Mouse (Mus musculus): ENCODE data around the gene Kcnq5. TPM values are rescaled to one million over a fixed set of nuclear protein-coding genes. Genes with fewer than 3 reads are reported as not detected.

Kcnq5 gene
- total and polyA plus RNA-seq, 3 experiments: not detected

- Histone ChIP-seq H3K79me2 (ENCODE audit: control insufficient read depth, insufficient read depth, low read length, poor library complexity) (no peaks in the 10 kb centered on the region), H3K4me1 (ENCODE audit: control insufficient read depth in 1 of 2, insufficient read depth in 2 of 2, low read length in 2 of 2) (no peaks in the 10 kb centered on the region), H3K9ac (ENCODE audit: control insufficient read depth, low read depth, low read length, poor library complexity, severe bottlenecking) (no peak overlapping the region), H3K27ac (ENCODE audit: control insufficient read depth, low read depth, low read length) (no peak overlapping the region), H3K4me3 (ENCODE audit: control insufficient read depth in 1 of 2, insufficient read depth in 1 of 2, low read depth in 2 of 2, low read length in 2 of 2) (no peak overlapping the region), H3K36me3 (ENCODE audit: control insufficient read depth in 1 of 2, insufficient read depth in 2 of 2, low read length in 2 of 2) (no peaks in the 10 kb centered on the region), H3K27me3 (ENCODE audit: control insufficient read depth in 1 of 2, insufficient read depth in 2 of 2, low read length in 2 of 2) (no peaks in the 10 kb centered on the region), H3K9me3 (replicated peaks; ENCODE audit: insufficient read depth, low read length) (no peaks in the 10 kb centered on the region)
- TF ChIP-seq KAT2A (conservative IDR thresholded peaks at IDR 0.05; ENCODE audit: low read depth, low read length) (no peak), MYC (IDR thresholded peaks at IDR 0.05; ENCODE audit: low read depth, low read length) (no peak), ZC3H11A (IDR thresholded peaks at IDR 0.05; ENCODE audit: low read depth, low read length) (no peak), RCOR1 (IDR thresholded peaks at IDR 0.05; ENCODE audit: low read depth, low read length) (no peak), TCF12 (IDR thresholded peaks at IDR 0.05; ENCODE audit: low read depth, low read length) (no peak), CHD2 (IDR thresholded peaks at IDR 0.05; ENCODE audit: low read length) (no peak), ELF1 (IDR thresholded peaks at IDR 0.05; ENCODE audit: low read depth, low read length) (no peak), BHLHE40 (IDR thresholded peaks at IDR 0.05; ENCODE audit: borderline replicate concordance, low read depth, low read length) (no peak), POLR2A (IDR thresholded peaks at IDR 0.05; ENCODE audit: control insufficient read depth in 1 of 2, insufficient read depth in 1 of 2, low read depth in 1 of 2, low read length in 2 of 2, poor library complexity in 1 of 2) (no peak), JUND (IDR thresholded peaks at IDR 0.05; ENCODE audit: low read depth, low read length) (no peak), MAZ (IDR thresholded peaks at IDR 0.05; ENCODE audit: low read depth, low read length) (no peak), CHD1 (IDR thresholded peaks at IDR 0.05; ENCODE audit: low read depth, low read length) (no peak), GABPA (IDR thresholded peaks at IDR 0.05; ENCODE audit: low read depth, low read length) (no peak), SMC3 (IDR thresholded peaks at IDR 0.05; ENCODE audit: low read depth, low read length) (no peak), UBTF (IDR thresholded peaks at IDR 0.05; ENCODE audit: borderline replicate concordance, insufficient read depth, low read depth, low read length) (no peak), E2F4 (IDR thresholded peaks at IDR 0.05; ENCODE audit: borderline replicate concordance, low read depth, low read length) (no peak), NRF1 (IDR thresholded peaks at IDR 0.05; ENCODE audit: insufficient read depth, low read depth, low read length, poor library complexity, severe bottlenecking) (no peak), POLR2AphosphoS5 (IDR thresholded peaks at IDR 0.05; ENCODE audit: borderline replicate concordance, low read depth, low read length) (no peak)
- DNase-seq (ENCODE audit: low read depth, low spot score): no peak
Observed at GRCm38 (mm10) chr1:21883747-21884146, 78.0 kb downstream of the Kcnq5 start.

GRCm38 (mm10) chr1:21870889-21871288, 90.9 kb downstream of the Kcnq5 start:
- no peaks in the 10 kb centered on the region for H3K9me3 ChIP-seq (replicated peaks; ENCODE audit: insufficient read depth, low read length)
- H3K27ac ChIP-seq (ENCODE audit: control insufficient read depth, low read depth, low read length): no peak overlapping the region
- no peak overlapping the region for H3K4me3 ChIP-seq (ENCODE audit: control insufficient read depth in 1 of 2, insufficient read depth in 1 of 2, low read depth in 2 of 2, low read length in 2 of 2)
- H3K27me3 ChIP-seq (ENCODE audit: control insufficient read depth in 1 of 2, insufficient read depth in 2 of 2, low read length in 2 of 2): no peaks in the 10 kb centered on the region
- DNase-seq (ENCODE audit: low read depth, low spot score): no peak
- no peaks in the 10 kb centered on the region for H3K79me2 ChIP-seq (ENCODE audit: control insufficient read depth, insufficient read depth, low read length, poor library complexity)
- H3K36me3 ChIP-seq (ENCODE audit: control insufficient read depth in 1 of 2, insufficient read depth in 2 of 2, low read length in 2 of 2): no peaks in the 10 kb centered on the region
- no peak for TF ChIP-seq EP300 (IDR thresholded peaks at IDR 0.05; ENCODE audit: low read depth in 1 of 2, low read length in 2 of 2)
- TF ChIP-seq USF1 (IDR thresholded peaks at IDR 0.05; ENCODE audit: low read depth, low read length): no peak
- TF ChIP-seq CHD2 (IDR thresholded peaks at IDR 0.05; ENCODE audit: low read length): no peak
- no peak for TF ChIP-seq POLR2AphosphoS2 (IDR thresholded peaks at IDR 0.05; ENCODE audit: low read length)
- TF ChIP-seq MXI1 (IDR thresholded peaks at IDR 0.05; ENCODE audit: low read depth, low read length): no peak
- TF ChIP-seq MAFK (IDR thresholded peaks at IDR 0.05; ENCODE audit: borderline replicate concordance, low read depth, low read length): no peak
- TF ChIP-seq POLR2A (IDR thresholded peaks at IDR 0.05; ENCODE audit: control insufficient read depth in 1 of 2, insufficient read depth in 1 of 2, low read depth in 1 of 2, low read length in 2 of 2, poor library complexity in 1 of 2): no peak
- no peak for TF ChIP-seq TBP (IDR thresholded peaks at IDR 0.05; ENCODE audit: low read depth, low read length)
- TF ChIP-seq MYB (IDR thresholded peaks at IDR 0.05; ENCODE audit: low read depth, low read length): no peak
- TF ChIP-seq NELFE (IDR thresholded peaks at IDR 0.05; ENCODE audit: low read depth, low read length): no peak
- no peaks in the 10 kb centered on the region for H3K4me1 ChIP-seq (ENCODE audit: control insufficient read depth in 1 of 2, insufficient read depth in 2 of 2, low read length in 2 of 2)
- no peak overlapping the region for H3K9ac ChIP-seq (ENCODE audit: control insufficient read depth, low read depth, low read length, poor library complexity, severe bottlenecking)
